Mouse (Mus musculus): Measurements from ENCODE around the gene Pabpc6. TPM values are rescaled to one million over a fixed set of nuclear protein-coding genes. Genes with fewer than 3 reads are reported as not detected.

Gene Pabpc6
- total and polyA plus RNA-seq, 2 experiments = not detected

DNA sequence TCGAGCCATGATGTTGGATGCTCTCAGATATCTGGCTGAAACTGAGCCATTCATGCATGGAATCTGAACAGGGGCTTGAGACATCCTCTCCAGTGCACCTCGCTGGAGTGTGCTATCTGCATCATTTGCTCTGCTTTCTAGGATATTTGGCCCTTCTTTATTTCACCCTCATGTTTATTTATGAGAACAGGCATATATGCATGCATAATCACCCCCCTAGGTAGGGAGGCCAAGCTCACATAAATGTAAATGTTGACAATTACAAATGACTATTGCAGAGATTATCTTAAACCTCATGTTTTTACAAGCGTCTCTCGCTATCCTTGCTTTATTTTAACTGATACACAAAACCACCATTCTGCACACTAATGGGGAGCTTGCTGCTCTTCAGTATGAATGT lies 21.9 kb downstream of the Pabpc6 start:
- H3K4me3 ChIP-seq (ENCODE audit: insufficient read depth, low read depth, low read length) = no peak overlapping the region
- WGBS = 81% methylated on average over 4 of the region's 4 CpGs
- DNase-seq (ENCODE audit: extremely low read depth, low read depth, low spot score) = no peak

DNA sequence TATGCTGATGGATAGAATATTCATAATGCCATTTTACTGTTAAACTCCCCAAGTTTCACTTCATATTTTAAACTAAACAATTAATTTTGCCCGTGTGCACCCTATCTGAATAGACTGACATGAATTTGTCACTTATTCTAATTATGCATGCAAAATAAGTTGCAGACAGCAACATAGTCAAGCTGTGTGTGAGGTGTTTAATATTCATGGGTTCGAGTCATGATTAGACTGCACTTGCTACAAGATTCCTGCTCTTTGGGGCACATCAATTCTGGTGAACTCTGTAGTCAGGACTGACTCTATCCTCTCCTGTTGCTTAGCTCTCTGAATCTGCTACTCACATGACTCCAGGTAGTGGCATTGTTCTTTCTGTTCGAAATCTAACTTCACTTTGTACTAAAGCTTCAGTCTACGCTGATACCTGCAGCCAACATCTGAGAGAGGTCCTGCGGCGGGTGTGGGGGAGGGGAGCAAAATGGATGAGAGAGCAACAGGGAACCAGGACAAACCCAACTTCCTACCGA lies 25.8 kb downstream of the Pabpc6 start:
- no peak overlapping the region for H3K27ac ChIP-seq (replicated peaks; ENCODE audit: insufficient read depth, low read depth, low read length)
- no peak overlapping the region for H3K4me3 ChIP-seq (ENCODE audit: insufficient read depth, low read depth, low read length)
- no peaks in the 10 kb centered on the region for H3K27me3 ChIP-seq (ENCODE audit: control insufficient read depth, insufficient read depth, low read length)
- TF ChIP-seq CTCF (IDR thresholded peaks at IDR 0.05; ENCODE audit: low read depth, low read length) = no peak
- no peak for TF ChIP-seq POLR2A (IDR thresholded peaks at IDR 0.05; ENCODE audit: extremely low read depth, insufficient read depth, low read length)
- no peaks in the 10 kb centered on the region for H3K79me2 ChIP-seq (ENCODE audit: control insufficient read depth, insufficient read depth, low read length)
- H3K36me3 ChIP-seq (ENCODE audit: control insufficient read depth, insufficient read depth, low read length) = no peaks in the 10 kb centered on the region
- H3K4me1 ChIP-seq (ENCODE audit: control insufficient read depth, insufficient read depth, low read length) = no peaks in the 10 kb centered on the region
- DNase-seq (ENCODE audit: extremely low read depth, low read depth, low spot score) = no peak
- 66% methylated on average over 7 of the region's 7 CpGs for WGBS
- no peak overlapping the region for H3K9ac ChIP-seq (ENCODE audit: low read depth, low read length)

More for the DNA sequence above, 21.9 kb downstream of the Pabpc6 start:
- H3K36me3 ChIP-seq (ENCODE audit: control insufficient read depth, insufficient read depth, low read length) = no peaks in the 10 kb centered on the region
- no peak for TF ChIP-seq CTCF (IDR thresholded peaks at IDR 0.05; ENCODE audit: low read depth, low read length)
- TF ChIP-seq POLR2A (IDR thresholded peaks at IDR 0.05; ENCODE audit: extremely low read depth, insufficient read depth, low read length) = no peak
- no peaks in the 10 kb centered on the region for H3K4me1 ChIP-seq (ENCODE audit: control insufficient read depth, insufficient read depth, low read length)
- no peaks in the 10 kb centered on the region for H3K27me3 ChIP-seq (ENCODE audit: control insufficient read depth, insufficient read depth, low read length)
- H3K9ac ChIP-seq (ENCODE audit: low read depth, low read length) = no peak overlapping the region
- no peak overlapping the region for H3K27ac ChIP-seq (replicated peaks; ENCODE audit: insufficient read depth, low read depth, low read length)
- H3K79me2 ChIP-seq (ENCODE audit: control insufficient read depth, insufficient read depth, low read length) = no peaks in the 10 kb centered on the region

GRCm38 (mm10) chr17:9637011-9637410 lies 32.5 kb downstream of the Pabpc6 start:
- H3K4me3 ChIP-seq (ENCODE audit: insufficient read depth, low read depth, low read length) = no peak overlapping the region
- no peaks in the 10 kb centered on the region for H3K27me3 ChIP-seq (ENCODE audit: control insufficient read depth, insufficient read depth, low read length)
- no peak for TF ChIP-seq CTCF (IDR thresholded peaks at IDR 0.05; ENCODE audit: low read depth, low read length)
- no peak overlapping the region for H3K27ac ChIP-seq (replicated peaks; ENCODE audit: insufficient read depth, low read depth, low read length)
- no peak overlapping the region for H3K9ac ChIP-seq (ENCODE audit: low read depth, low read length)
- DNase-seq (ENCODE audit: extremely low read depth, low read depth, low spot score) = no peak
- H3K36me3 ChIP-seq (ENCODE audit: control insufficient read depth, insufficient read depth, low read length) = no peaks in the 10 kb centered on the region
- 90% methylated on average over 4 of the region's 4 CpGs for WGBS
- H3K4me1 ChIP-seq (ENCODE audit: control insufficient read depth, insufficient read depth, low read length) = no peaks in the 10 kb centered on the region
- H3K79me2 ChIP-seq (ENCODE audit: control insufficient read depth, insufficient read depth, low read length) = no peaks in the 10 kb centered on the region

DNA sequence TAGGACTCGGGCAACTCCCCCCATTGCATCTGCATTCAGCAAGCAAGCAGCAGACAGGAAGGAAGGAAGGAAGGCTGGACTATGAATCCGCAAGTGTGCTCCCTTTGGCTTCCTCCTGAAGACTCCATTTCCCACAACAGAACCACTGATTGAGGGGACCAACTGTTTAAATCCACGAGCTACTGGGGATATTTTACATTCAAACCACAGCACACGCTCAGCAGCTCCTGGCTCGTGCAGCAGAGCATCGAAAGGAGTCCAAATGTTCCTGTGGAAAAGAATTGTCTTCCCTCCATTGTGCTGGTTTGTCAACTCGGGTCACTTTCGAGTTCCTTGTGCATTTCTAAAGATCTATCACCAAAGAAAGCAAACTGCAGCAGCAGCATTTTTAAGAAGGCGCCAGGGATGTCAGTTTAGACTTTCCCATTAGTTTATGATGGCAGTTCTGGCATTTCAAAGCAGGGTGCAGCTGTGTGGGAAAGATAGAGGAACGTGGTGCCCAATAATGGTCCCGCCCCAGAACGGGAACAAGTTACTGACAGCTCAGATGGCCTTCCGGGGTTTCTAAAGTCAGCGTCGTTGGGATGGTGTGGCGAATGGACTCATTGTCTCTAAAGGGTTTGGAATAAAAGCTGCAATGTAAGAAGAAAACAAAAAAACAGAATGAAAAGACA lies 36.8 kb downstream of the Pabpc6 start:
- H3K4me1 ChIP-seq (ENCODE audit: control insufficient read depth, insufficient read depth, low read length) = no peaks in the 10 kb centered on the region
- H3K9ac ChIP-seq (ENCODE audit: low read depth, low read length) = no peak overlapping the region
- no peaks in the 10 kb centered on the region for H3K79me2 ChIP-seq (ENCODE audit: control insufficient read depth, insufficient read depth, low read length)
- H3K27me3 ChIP-seq (ENCODE audit: control insufficient read depth, insufficient read depth, low read length) = no peaks in the 10 kb centered on the region
- H3K4me3 ChIP-seq (ENCODE audit: insufficient read depth, low read depth, low read length) = no peak overlapping the region
- 74% methylated on average over 16 of the region's 16 CpGs for WGBS
- no peak for TF ChIP-seq POLR2A (IDR thresholded peaks at IDR 0.05; ENCODE audit: extremely low read depth, insufficient read depth, low read length)
- no peak for TF ChIP-seq CTCF (IDR thresholded peaks at IDR 0.05; ENCODE audit: low read depth, low read length)
- no peak overlapping the region for H3K27ac ChIP-seq (replicated peaks; ENCODE audit: insufficient read depth, low read depth, low read length)
- DNase-seq (ENCODE audit: extremely low read depth, low read depth, low spot score) = no peak
- no peaks in the 10 kb centered on the region for H3K36me3 ChIP-seq (ENCODE audit: control insufficient read depth, insufficient read depth, low read length)

GRCm38 (mm10) chr17:9632140-9632539 lies 37.4 kb downstream of the Pabpc6 start:
- TF ChIP-seq POLR2A (IDR thresholded peaks at IDR 0.05; ENCODE audit: extremely low read depth, insufficient read depth, low read length) (no peak), CTCF (IDR thresholded peaks at IDR 0.05; ENCODE audit: low read depth, low read length) (no peak)
- no peak overlapping the region for H3K27ac ChIP-seq (replicated peaks; ENCODE audit: insufficient read depth, low read depth, low read length)

DNA sequence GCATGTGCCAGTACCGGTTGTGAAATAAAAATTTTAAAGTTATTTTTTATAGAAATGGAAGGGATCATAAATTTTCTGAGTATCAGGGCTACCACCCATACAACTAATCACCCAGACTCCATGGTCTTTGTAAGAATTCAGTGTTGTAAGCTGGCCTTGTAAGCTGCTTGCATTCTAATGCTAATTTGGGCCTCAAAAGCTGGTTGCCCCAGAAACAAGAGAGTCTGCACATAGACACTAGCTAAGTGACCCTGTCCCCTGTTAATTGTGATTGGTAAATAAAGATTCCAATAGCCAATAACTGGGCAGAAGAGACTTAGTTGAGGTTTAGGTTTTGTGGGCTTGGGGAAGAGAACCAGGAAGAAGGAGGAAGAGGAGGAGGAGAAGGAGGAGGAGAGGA lies 38.4 kb downstream of the Pabpc6 start:
- no peak overlapping the region for H3K9ac ChIP-seq (ENCODE audit: low read depth, low read length)
- H3K27me3 ChIP-seq (ENCODE audit: control insufficient read depth, insufficient read depth, low read length) = no peaks in the 10 kb centered on the region
- TF ChIP-seq CTCF (IDR thresholded peaks at IDR 0.05; ENCODE audit: low read depth, low read length) (no peak), POLR2A (IDR thresholded peaks at IDR 0.05; ENCODE audit: extremely low read depth, insufficient read depth, low read length) (no peak)
- H3K27ac ChIP-seq (replicated peaks; ENCODE audit: insufficient read depth, low read depth, low read length) = no peak overlapping the region
- H3K36me3 ChIP-seq (ENCODE audit: control insufficient read depth, insufficient read depth, low read length) = no peaks in the 10 kb centered on the region
- no peaks in the 10 kb centered on the region for H3K79me2 ChIP-seq (ENCODE audit: control insufficient read depth, insufficient read depth, low read length)
- no peaks in the 10 kb centered on the region for H3K4me1 ChIP-seq (ENCODE audit: control insufficient read depth, insufficient read depth, low read length)
- DNase-seq (ENCODE audit: extremely low read depth, low read depth, low spot score) = no peak
- WGBS = 97% methylated on average over 1 of the region's 1 CpGs
- no peak overlapping the region for H3K4me3 ChIP-seq (ENCODE audit: insufficient read depth, low read depth, low read length)

More at GRCm38 (mm10) chr17:9632140-9632539, 37.4 kb downstream of the Pabpc6 start:
- Histone ChIP-seq H3K27me3 (ENCODE audit: control insufficient read depth, insufficient read depth, low read length) (no peaks in the 10 kb centered on the region), H3K79me2 (ENCODE audit: control insufficient read depth, insufficient read depth, low read length) (no peaks in the 10 kb centered on the region), H3K4me3 (ENCODE audit: insufficient read depth, low read depth, low read length) (no peak overlapping the region), H3K4me1 (ENCODE audit: control insufficient read depth, insufficient read depth, low read length) (no peaks in the 10 kb centered on the region), H3K9ac (ENCODE audit: low read depth, low read length) (no peak overlapping the region), H3K36me3 (ENCODE audit: control insufficient read depth, insufficient read depth, low read length) (no peaks in the 10 kb centered on the region)
- WGBS = 48% methylated on average over 5 of the region's 5 CpGs
- no peak for DNase-seq (ENCODE audit: extremely low read depth, low read depth, low spot score)

Data from liver, adult 2 months (tissue).